Mouse (Mus musculus): ENCODE data around the gene Nhlh2. TPM values are rescaled to one million over a fixed set of nuclear protein-coding genes. Genes with fewer than 3 reads are reported as not detected.

Nhlh2 gene
- total and polyA plus RNA-seq, 2 experiments, result not detected

- TF ChIP-seq CTCF (IDR thresholded peaks at IDR 0.05; ENCODE audit: low read depth, low read length) (no peak), POLR2A (IDR thresholded peaks at IDR 0.05; ENCODE audit: extremely low read depth, insufficient read depth, low read length) (no peak)
- Histone ChIP-seq H3K27ac (replicated peaks; ENCODE audit: insufficient read depth, low read depth, low read length) (no peak overlapping the region), H3K27me3 (ENCODE audit: control insufficient read depth, insufficient read depth, low read length) (no peaks in the 10 kb centered on the region), H3K4me1 (ENCODE audit: control insufficient read depth, insufficient read depth, low read length) (no peaks in the 10 kb centered on the region), H3K9ac (ENCODE audit: low read depth, low read length) (no peak overlapping the region), H3K79me2 (ENCODE audit: control insufficient read depth, insufficient read depth, low read length) (no peaks in the 10 kb centered on the region), H3K4me3 (ENCODE audit: insufficient read depth, low read depth, low read length) (no peak overlapping the region), H3K36me3 (ENCODE audit: control insufficient read depth, insufficient read depth, low read length) (no peaks in the 10 kb centered on the region)
- WGBS, result 90% methylated on average over 5 of the region's 5 CpGs
- no peak for DNase-seq (ENCODE audit: extremely low read depth, low read depth, low spot score)
Measured at GRCm38 (mm10) chr3:102037806-102038205, 27.9 kb downstream of the Nhlh2 start.

- no peak for DNase-seq (ENCODE audit: extremely low read depth, low read depth, low spot score)
- H3K4me3 ChIP-seq (ENCODE audit: insufficient read depth, low read depth, low read length), result no peak overlapping the region
Measured at GRCm38 (mm10) chr3:102038608-102039007, 28.7 kb downstream of the Nhlh2 start.

GRCm38 (mm10) chr3:102041632-102042031 is 31.8 kb downstream of the Nhlh2 start:
- H3K79me2 ChIP-seq (ENCODE audit: control insufficient read depth, insufficient read depth, low read length), result no peaks in the 10 kb centered on the region
- WGBS, result 94% methylated on average over 4 of the region's 4 CpGs
- no peak for TF ChIP-seq POLR2A (IDR thresholded peaks at IDR 0.05; ENCODE audit: extremely low read depth, insufficient read depth, low read length)
- TF ChIP-seq CTCF (IDR thresholded peaks at IDR 0.05; ENCODE audit: low read depth, low read length), result no peak
- no peaks in the 10 kb centered on the region for H3K4me1 ChIP-seq (ENCODE audit: control insufficient read depth, insufficient read depth, low read length)
- H3K4me3 ChIP-seq (ENCODE audit: insufficient read depth, low read depth, low read length), result no peak overlapping the region
- no peak for DNase-seq (ENCODE audit: extremely low read depth, low read depth, low spot score)
- H3K27ac ChIP-seq (replicated peaks; ENCODE audit: insufficient read depth, low read depth, low read length), result no peak overlapping the region
- no peaks in the 10 kb centered on the region for H3K36me3 ChIP-seq (ENCODE audit: control insufficient read depth, insufficient read depth, low read length)
- H3K9ac ChIP-seq (ENCODE audit: low read depth, low read length), result no peak overlapping the region
- H3K27me3 ChIP-seq (ENCODE audit: control insufficient read depth, insufficient read depth, low read length), result no peaks in the 10 kb centered on the region

More at GRCm38 (mm10) chr3:102038608-102039007, 28.7 kb downstream of the Nhlh2 start:
- WGBS, result 78% methylated on average over 6 of the region's 6 CpGs
- TF ChIP-seq POLR2A (IDR thresholded peaks at IDR 0.05; ENCODE audit: extremely low read depth, insufficient read depth, low read length), result no peak
- no peak for TF ChIP-seq CTCF (IDR thresholded peaks at IDR 0.05; ENCODE audit: low read depth, low read length)
- no peak overlapping the region for H3K9ac ChIP-seq (ENCODE audit: low read depth, low read length)
- no peaks in the 10 kb centered on the region for H3K4me1 ChIP-seq (ENCODE audit: control insufficient read depth, insufficient read depth, low read length)
- no peak overlapping the region for H3K27ac ChIP-seq (replicated peaks; ENCODE audit: insufficient read depth, low read depth, low read length)
- no peaks in the 10 kb centered on the region for H3K27me3 ChIP-seq (ENCODE audit: control insufficient read depth, insufficient read depth, low read length)
- H3K79me2 ChIP-seq (ENCODE audit: control insufficient read depth, insufficient read depth, low read length), result no peaks in the 10 kb centered on the region
- no peaks in the 10 kb centered on the region for H3K36me3 ChIP-seq (ENCODE audit: control insufficient read depth, insufficient read depth, low read length)

- H3K27ac ChIP-seq (replicated peaks; ENCODE audit: insufficient read depth, low read depth, low read length), result no peak overlapping the region
- WGBS, result 32% methylated on average over 3 of the region's 3 CpGs
- H3K4me1 ChIP-seq (ENCODE audit: control insufficient read depth, insufficient read depth, low read length), result no peaks in the 10 kb centered on the region
- no peak overlapping the region for H3K9ac ChIP-seq (ENCODE audit: low read depth, low read length)
- H3K27me3 ChIP-seq (ENCODE audit: control insufficient read depth, insufficient read depth, low read length), result no peaks in the 10 kb centered on the region
- DNase-seq (ENCODE audit: extremely low read depth, low read depth, low spot score), result peak; percentile 18
- no peaks in the 10 kb centered on the region for H3K79me2 ChIP-seq (ENCODE audit: control insufficient read depth, insufficient read depth, low read length)
- TF ChIP-seq CTCF (IDR thresholded peaks at IDR 0.05; ENCODE audit: low read depth, low read length) (peak; percentile 55), POLR2A (IDR thresholded peaks at IDR 0.05; ENCODE audit: extremely low read depth, insufficient read depth, low read length) (no peak)
- no peak overlapping the region for H3K4me3 ChIP-seq (ENCODE audit: insufficient read depth, low read depth, low read length)
- no peaks in the 10 kb centered on the region for H3K36me3 ChIP-seq (ENCODE audit: control insufficient read depth, insufficient read depth, low read length)
Measured at GRCm38 (mm10) chr3:102045071-102045470, 35.2 kb downstream of the Nhlh2 start.

- TF ChIP-seq POLR2A (IDR thresholded peaks at IDR 0.05; ENCODE audit: extremely low read depth, insufficient read depth, low read length), result no peak
- no peak for TF ChIP-seq CTCF (IDR thresholded peaks at IDR 0.05; ENCODE audit: low read depth, low read length)
- no peak overlapping the region for H3K27ac ChIP-seq (replicated peaks; ENCODE audit: insufficient read depth, low read depth, low read length)
- no peaks in the 10 kb centered on the region for H3K36me3 ChIP-seq (ENCODE audit: control insufficient read depth, insufficient read depth, low read length)
- no peaks in the 10 kb centered on the region for H3K79me2 ChIP-seq (ENCODE audit: control insufficient read depth, insufficient read depth, low read length)
- no peak overlapping the region for H3K4me3 ChIP-seq (ENCODE audit: insufficient read depth, low read depth, low read length)
- H3K4me1 ChIP-seq (ENCODE audit: control insufficient read depth, insufficient read depth, low read length), result no peaks in the 10 kb centered on the region
- DNase-seq (ENCODE audit: extremely low read depth, low read depth, low spot score), result no peak
- no peak overlapping the region for H3K9ac ChIP-seq (ENCODE audit: low read depth, low read length)
- 82% methylated on average over 2 of the region's 2 CpGs for WGBS
- H3K27me3 ChIP-seq (ENCODE audit: control insufficient read depth, insufficient read depth, low read length), result no peaks in the 10 kb centered on the region
Measured at GRCm38 (mm10) chr3:102047532-102047931, 37.7 kb downstream of the Nhlh2 start.

- Histone ChIP-seq H3K4me1 (ENCODE audit: control insufficient read depth, insufficient read depth, low read length) (no peaks in the 10 kb centered on the region), H3K36me3 (ENCODE audit: control insufficient read depth, insufficient read depth, low read length) (no peaks in the 10 kb centered on the region), H3K9ac (ENCODE audit: low read depth, low read length) (no peak overlapping the region), H3K4me3 (ENCODE audit: insufficient read depth, low read depth, low read length) (no peak overlapping the region), H3K27me3 (ENCODE audit: control insufficient read depth, insufficient read depth, low read length) (no peaks in the 10 kb centered on the region), H3K79me2 (ENCODE audit: control insufficient read depth, insufficient read depth, low read length) (no peaks in the 10 kb centered on the region), H3K27ac (replicated peaks; ENCODE audit: insufficient read depth, low read depth, low read length) (no peak overlapping the region)
- 88% methylated on average over 14 of the region's 14 CpGs for WGBS
- TF ChIP-seq POLR2A (IDR thresholded peaks at IDR 0.05; ENCODE audit: extremely low read depth, insufficient read depth, low read length) (no peak), CTCF (IDR thresholded peaks at IDR 0.05; ENCODE audit: low read depth, low read length) (no peak)
- DNase-seq (ENCODE audit: extremely low read depth, low read depth, low spot score), result no peak
Measured at GRCm38 (mm10) chr3:102049207-102050104, 39.6 kb downstream of the Nhlh2 start.
